Mouse (Mus musculus): ENCODE measurements around the gene Kdelr3. TPM values are rescaled to one million over a fixed set of nuclear protein-coding genes. Genes with fewer than 3 reads are reported as not detected.
A peak's percentile ranks its signal among the peaks of the same experiment; 100 is the strongest.

Gene Kdelr3
- polyA plus RNA-seq, 1 experiment from 2014 or later: 41.6 TPM

DNA sequence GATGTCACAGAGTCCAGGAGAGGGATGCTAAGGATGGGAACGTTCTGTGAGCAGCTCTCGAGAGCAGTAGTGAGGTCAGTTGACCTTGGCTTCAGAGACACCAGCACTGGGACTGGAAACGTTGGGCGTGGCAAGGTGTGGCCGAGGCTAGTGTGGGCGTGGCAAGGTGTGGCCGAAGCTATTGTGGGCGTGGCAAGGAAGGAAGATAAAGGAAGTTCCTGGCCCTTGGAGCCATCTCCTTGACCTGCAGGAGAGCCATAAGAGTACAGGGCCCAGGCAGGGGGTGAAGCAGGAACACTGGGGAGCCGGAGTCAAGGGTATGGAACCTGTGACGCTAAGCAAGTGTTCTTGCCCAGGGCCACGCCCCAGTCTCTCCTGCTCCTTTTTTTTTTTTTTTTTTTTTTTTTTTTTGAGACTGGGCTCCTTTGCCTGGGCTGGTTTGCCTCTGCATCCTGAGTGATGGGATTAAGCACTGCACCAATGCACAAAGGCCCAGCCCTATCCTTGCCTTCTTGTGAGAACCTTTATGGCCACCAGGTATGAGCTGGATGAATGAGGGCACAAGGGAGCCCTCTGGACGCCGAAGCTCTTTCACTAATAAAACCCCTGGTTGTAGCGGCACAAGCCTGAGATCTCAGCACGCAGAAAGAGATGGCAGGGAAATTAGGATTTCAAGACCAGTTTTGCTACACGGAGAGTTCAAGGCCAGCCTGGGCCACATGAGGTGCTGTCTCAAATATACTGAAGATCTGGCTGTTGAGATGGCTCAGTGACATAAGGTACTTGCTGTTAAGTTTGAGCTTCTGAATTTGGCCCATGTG, 3.4 kb downstream of the Kdelr3 start:
- Histone ChIP-seq H3K36me3 (ENCODE audit: insufficient read depth, low read length) (no peaks in the 10 kb centered on the region), H3K27me3 (ENCODE audit: insufficient read depth, low read length) (no peaks in the 10 kb centered on the region), H3K4me1 (replicated peaks; ENCODE audit: insufficient read depth, low read length) (peaks cover 10% of the 10 kb centered on the region; the same call in 1 of the 2 replicates), H3K4me2 (ENCODE audit: low read length) (no peak overlapping the region), H3K9me3 (replicated peaks; ENCODE audit: low read length) (no peaks in the 10 kb centered on the region), H3K4me3 (replicated peaks; ENCODE audit: low read depth, low read length) (no peak overlapping the region), H3K27ac (no peak overlapping the region), H3K9ac (ENCODE audit: low read depth, low read length) (no peak overlapping the region)
- ATAC-seq (replicated peaks; ENCODE audit: low FRiP score, low read depth) (no peak), DNase-seq (ENCODE audit: low spot score) (no peak)
- no peak for TF ChIP-seq CTCF (IDR thresholded peaks at IDR 0.05; ENCODE audit: low read depth)
- WGBS: 57% methylated on average over 16 of the region's 16 CpGs

DNA sequence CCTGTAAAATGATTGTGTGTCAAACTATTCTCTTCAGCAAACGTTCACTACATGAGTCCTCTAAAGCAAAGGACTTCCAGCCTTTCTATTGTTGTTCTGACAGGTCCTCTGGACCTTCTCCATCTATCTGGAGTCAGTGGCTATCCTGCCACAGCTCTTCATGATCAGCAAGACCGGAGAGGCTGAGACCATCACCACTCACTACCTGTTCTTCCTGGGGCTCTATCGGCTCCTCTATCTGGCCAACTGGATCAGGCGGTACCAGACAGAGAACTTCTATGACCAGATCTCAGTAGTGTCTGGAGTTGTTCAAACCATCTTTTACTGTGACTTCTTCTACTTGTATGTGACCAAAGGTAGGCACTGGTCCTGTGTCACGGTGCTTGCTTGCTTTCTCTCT, 9.4 kb downstream of the Kdelr3 start:
- no peak overlapping the region for H3K27ac ChIP-seq
- H3K27me3 ChIP-seq (ENCODE audit: insufficient read depth, low read length): no peaks in the 10 kb centered on the region
- ATAC-seq (replicated peaks; ENCODE audit: low FRiP score, low read depth) (no peak), DNase-seq (ENCODE audit: low spot score) (no peak)
- H3K4me2 ChIP-seq (ENCODE audit: low read length): no peak overlapping the region
- no peaks in the 10 kb centered on the region for H3K9me3 ChIP-seq (replicated peaks; ENCODE audit: low read length)
- no peak overlapping the region for H3K9ac ChIP-seq (ENCODE audit: low read depth, low read length)
- no peak overlapping the region for H3K4me3 ChIP-seq (replicated peaks; ENCODE audit: low read depth, low read length)
- H3K36me3 ChIP-seq (ENCODE audit: insufficient read depth, low read length): peaks cover 34% of the 10 kb centered on the region
- 82% methylated on average over 5 of the region's 5 CpGs for WGBS
- no peak for TF ChIP-seq CTCF (IDR thresholded peaks at IDR 0.05; ENCODE audit: low read depth)
- no peaks in the 10 kb centered on the region; the same call in 1 of the 2 replicates for H3K4me1 ChIP-seq (replicated peaks; ENCODE audit: insufficient read depth, low read length)

DNA sequence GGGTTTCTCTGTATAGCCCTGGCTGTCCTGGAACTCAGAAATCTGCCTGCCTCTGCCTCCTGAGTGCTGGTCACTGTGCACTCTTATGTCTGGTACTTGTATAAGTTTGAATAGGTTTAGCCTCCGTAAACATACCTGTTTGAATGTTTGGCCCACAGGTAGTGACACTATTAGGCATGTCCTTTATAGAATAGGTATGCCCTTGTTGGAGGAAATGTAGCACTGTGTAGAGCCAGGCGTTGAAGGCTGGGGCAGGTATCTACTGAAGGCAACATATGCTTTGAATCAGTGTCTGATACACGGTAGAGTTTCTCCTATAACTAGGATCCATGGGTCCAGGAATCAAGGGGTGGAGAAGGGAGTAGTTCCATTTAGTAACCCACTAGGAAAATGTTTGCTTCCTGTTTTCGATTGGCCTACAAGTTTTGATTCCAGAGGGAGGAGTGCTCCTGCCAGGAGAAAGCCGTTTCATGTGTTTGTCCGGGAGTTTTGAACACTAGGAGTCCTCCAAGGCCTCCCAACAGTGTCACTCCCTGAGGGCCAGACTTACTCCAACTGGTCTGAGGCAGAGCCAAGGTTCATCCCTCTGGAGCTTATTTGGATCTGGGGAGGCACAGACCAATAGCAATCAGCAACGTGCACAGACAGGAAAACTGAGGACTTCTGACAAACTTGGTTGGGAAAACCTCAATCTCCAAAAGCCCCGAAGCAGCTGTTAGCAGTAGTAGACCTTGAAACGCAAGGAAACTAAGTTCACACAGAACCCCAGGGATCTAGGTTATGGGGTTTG, 10.0 kb downstream of the Kdelr3 start:
- no peak for ATAC-seq (replicated peaks; ENCODE audit: low FRiP score, low read depth)
- Histone ChIP-seq H3K4me1 (replicated peaks; ENCODE audit: insufficient read depth, low read length) (no peaks in the 10 kb centered on the region; the same call in 1 of the 2 replicates), H3K9me3 (replicated peaks; ENCODE audit: low read length) (no peaks in the 10 kb centered on the region), H3K27ac (0 out of 2 replicates have a peak overlapping the region, but pooled peaks have one; percentile 19), H3K36me3 (ENCODE audit: insufficient read depth, low read length) (peaks cover 39% of the 10 kb centered on the region), H3K27me3 (ENCODE audit: insufficient read depth, low read length) (no peaks in the 10 kb centered on the region), H3K4me3 (replicated peaks; ENCODE audit: low read depth, low read length) (no peak overlapping the region), H3K4me2 (ENCODE audit: low read length) (no peak overlapping the region), H3K9ac (ENCODE audit: low read depth, low read length) (no peak overlapping the region)
- 59% methylated on average over 9 of the region's 9 CpGs for WGBS
- no peak for TF ChIP-seq CTCF (IDR thresholded peaks at IDR 0.05; ENCODE audit: low read depth)
- DNase-seq (ENCODE audit: low spot score): no peak

DNA sequence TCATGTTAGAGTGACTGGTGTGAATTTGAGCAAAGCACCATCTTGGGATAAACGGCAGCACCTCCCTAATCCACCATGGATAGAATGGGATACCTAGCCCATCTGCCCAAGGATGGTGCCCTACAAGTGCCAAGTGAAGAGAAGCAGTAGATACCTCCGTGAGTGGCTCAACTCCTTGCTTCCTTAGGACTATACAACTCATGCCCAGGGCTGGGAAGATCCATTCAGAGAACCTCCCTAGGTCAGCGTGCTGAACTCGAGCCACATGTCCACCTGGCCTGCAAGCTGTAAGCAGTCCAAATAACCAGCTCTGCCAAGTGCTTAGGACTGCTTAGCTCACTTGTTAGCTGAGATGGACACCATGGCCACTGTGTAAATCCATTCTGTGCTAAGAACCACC, 11.0 kb downstream of the Kdelr3 start:
- no peak for TF ChIP-seq CTCF (IDR thresholded peaks at IDR 0.05; ENCODE audit: low read depth)
- no peak overlapping the region for H3K4me2 ChIP-seq (ENCODE audit: low read length)
- peaks cover 49% of the 10 kb centered on the region for H3K36me3 ChIP-seq (ENCODE audit: insufficient read depth, low read length)
- no peaks in the 10 kb centered on the region for H3K9me3 ChIP-seq (replicated peaks; ENCODE audit: low read length)
- no peak overlapping the region for H3K4me3 ChIP-seq (replicated peaks; ENCODE audit: low read depth, low read length)
- 74% methylated on average over 4 of the region's 4 CpGs for WGBS
- ATAC-seq (replicated peaks; ENCODE audit: low FRiP score, low read depth) (0 out of 2 replicates have a peak, but pooled peaks have one; percentile 5), DNase-seq (ENCODE audit: low spot score) (no peak)
- H3K27me3 ChIP-seq (ENCODE audit: insufficient read depth, low read length): no peaks in the 10 kb centered on the region
- 0 out of 2 replicates have a peak overlapping the region, but pooled peaks have one; percentile 8 for H3K27ac ChIP-seq
- H3K9ac ChIP-seq (ENCODE audit: low read depth, low read length): no peak overlapping the region
- H3K4me1 ChIP-seq (replicated peaks; ENCODE audit: insufficient read depth, low read length): no peaks in the 10 kb centered on the region; the same call in 1 of the 2 replicates

DNA sequence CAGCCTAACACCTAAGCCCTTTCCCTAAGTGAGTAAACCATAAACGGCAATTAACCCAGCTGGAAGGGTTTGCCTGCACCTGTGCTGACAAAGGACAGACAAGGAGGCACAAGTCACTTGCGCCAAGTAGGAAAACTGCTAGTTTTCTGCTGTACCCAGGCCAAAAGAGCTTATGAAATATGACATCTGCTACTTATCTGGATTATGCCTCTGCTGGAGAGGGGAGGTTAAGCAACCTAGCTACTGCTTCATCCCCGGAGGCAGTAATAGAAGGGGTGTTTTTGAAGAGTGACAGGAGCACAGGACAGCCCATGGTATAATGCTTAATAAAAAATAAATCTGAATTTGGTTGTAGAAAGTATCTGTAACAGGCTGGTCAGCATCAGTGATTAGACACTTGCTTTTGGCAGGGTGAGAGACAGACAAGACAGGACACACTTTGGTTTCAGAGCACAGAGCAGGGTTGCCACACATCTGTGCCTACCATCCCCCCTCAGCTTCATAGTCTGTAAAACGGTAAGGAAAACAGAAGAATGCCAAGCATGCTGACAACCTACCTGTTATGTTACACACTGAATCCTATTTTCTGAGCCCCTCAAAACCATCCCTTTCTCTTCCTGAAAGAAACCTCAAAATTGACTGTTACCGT, 11.9 kb downstream of the Kdelr3 start:
- Histone ChIP-seq H3K9ac (ENCODE audit: low read depth, low read length) (no peak overlapping the region), H3K27me3 (ENCODE audit: insufficient read depth, low read length) (no peaks in the 10 kb centered on the region), H3K4me1 (replicated peaks; ENCODE audit: insufficient read depth, low read length) (no peaks in the 10 kb centered on the region; the same call in 1 of the 2 replicates), H3K36me3 (ENCODE audit: insufficient read depth, low read length) (peaks cover 57% of the 10 kb centered on the region), H3K4me2 (ENCODE audit: low read length) (no peak overlapping the region), H3K27ac (0 out of 2 replicates have a peak overlapping the region, but pooled peaks have one; percentile 56), H3K9me3 (replicated peaks; ENCODE audit: low read length) (no peaks in the 10 kb centered on the region), H3K4me3 (replicated peaks; ENCODE audit: low read depth, low read length) (no peak overlapping the region)
- ATAC-seq (replicated peaks; ENCODE audit: low FRiP score, low read depth) (no peak), DNase-seq (ENCODE audit: low spot score) (no peak)
- no peak for TF ChIP-seq CTCF (IDR thresholded peaks at IDR 0.05; ENCODE audit: low read depth)
- 64% methylated on average over 5 of the region's 5 CpGs for WGBS

DNA sequence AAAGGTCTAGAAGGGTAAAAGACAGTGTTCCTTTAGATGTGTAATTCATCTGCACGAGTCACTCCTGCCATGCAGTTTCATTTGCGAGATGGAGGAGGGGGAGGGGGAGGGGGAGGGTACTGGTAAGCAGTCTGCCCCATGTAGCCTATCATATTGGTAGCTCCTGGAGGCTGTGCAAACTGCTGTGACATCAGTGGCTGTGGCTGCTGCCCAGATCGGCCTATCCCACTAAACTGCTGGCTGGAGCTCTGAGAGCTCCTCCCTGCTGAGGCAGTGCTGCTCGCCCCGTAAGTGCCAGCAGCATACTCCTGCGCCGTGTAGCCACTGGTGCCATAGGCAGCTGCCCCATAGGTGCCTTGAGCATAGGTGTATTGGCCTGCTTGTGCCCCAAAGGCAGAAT, 13.7 kb downstream of the Kdelr3 start:
- Histone ChIP-seq H3K27me3 (ENCODE audit: insufficient read depth, low read length) (no peaks in the 10 kb centered on the region), H3K36me3 (ENCODE audit: insufficient read depth, low read length) (peaks cover 75% of the 10 kb centered on the region), H3K9me3 (replicated peaks; ENCODE audit: low read length) (no peaks in the 10 kb centered on the region), H3K4me1 (replicated peaks; ENCODE audit: insufficient read depth, low read length) (no peaks in the 10 kb centered on the region; the same call in 1 of the 2 replicates), H3K27ac (no peak overlapping the region), H3K4me3 (replicated peaks; ENCODE audit: low read depth, low read length) (no peak overlapping the region), H3K4me2 (ENCODE audit: low read length) (no peak overlapping the region), H3K9ac (ENCODE audit: low read depth, low read length) (no peak overlapping the region)
- 65% methylated on average over 7 of the region's 7 CpGs for WGBS
- DNase-seq (ENCODE audit: low spot score): no peak
- ATAC-seq (replicated peaks; ENCODE audit: low FRiP score, low read depth): no peak; the same call in 1 of the 2 replicates
- no peak for TF ChIP-seq CTCF (IDR thresholded peaks at IDR 0.05; ENCODE audit: low read depth)
